Mouse (Mus musculus): ENCODE measurements around the gene Prss16. TPM values are rescaled to one million over a fixed set of nuclear protein-coding genes. Genes with fewer than 3 reads are reported as not detected.

The Prss16 gene
- polyA plus RNA-seq, 1 experiment from 2014 or later, result 0.94 TPM

GRCm38 (mm10) chr13:22033741-22034442 is 24.4 kb upstream of the Prss16 start:
- H3K9ac ChIP-seq, result no peak overlapping the region
- ATAC-seq (ENCODE audit: insufficient read depth, low FRiP score, low read depth), result no peak
- H3K4me3 ChIP-seq (replicated peaks), result peak overlapping the region; percentile 45; the same call in 1 of the 2 replicates
- H3K4me2 ChIP-seq, result peak overlapping the region; percentile 64
- H3K27ac ChIP-seq, result peak overlapping the region; percentile 88; the same call in 1 of the 2 replicates
- no peaks in the 10 kb centered on the region for H3K27me3 ChIP-seq (replicated peaks)
- H3K36me3 ChIP-seq, result no peaks in the 10 kb centered on the region
- peaks cover 10% of the 10 kb centered on the region for H3K4me1 ChIP-seq
- 44% methylated on average over 5 of the region's 5 CpGs for WGBS
- H3K9me3 ChIP-seq, result no peaks in the 10 kb centered on the region

- Histone ChIP-seq H3K4me3 (replicated peaks) (no peak overlapping the region), H3K9me3 (no peaks in the 10 kb centered on the region), H3K27me3 (replicated peaks) (no peaks in the 10 kb centered on the region), H3K9ac (no peak overlapping the region), H3K27ac (no peak overlapping the region), H3K36me3 (no peaks in the 10 kb centered on the region), H3K4me1 (0 out of 2 replicates have a peak, but pooled peaks cover 3% of the 10 kb centered on the region), H3K4me2 (no peak overlapping the region)
- 9% methylated on average over 4 of the region's 4 CpGs for WGBS
- no peak for ATAC-seq (ENCODE audit: insufficient read depth, low FRiP score, low read depth)
Measured at GRCm38 (mm10) chr13:22030493-22030892, 21.0 kb upstream of the Prss16 start.

GRCm38 (mm10) chr13:22029928-22030327 is 20.4 kb upstream of the Prss16 start:
- Histone ChIP-seq H3K9ac (no peak overlapping the region), H3K36me3 (no peaks in the 10 kb centered on the region), H3K4me1 (0 out of 2 replicates have a peak, but pooled peaks cover 3% of the 10 kb centered on the region), H3K4me2 (no peak overlapping the region), H3K9me3 (no peaks in the 10 kb centered on the region), H3K27me3 (replicated peaks) (no peaks in the 10 kb centered on the region), H3K27ac (no peak overlapping the region), H3K4me3 (replicated peaks) (no peak overlapping the region)
- no peak for ATAC-seq (ENCODE audit: insufficient read depth, low FRiP score, low read depth)
- 36% methylated on average over 8 of the region's 8 CpGs for WGBS

GRCm38 (mm10) chr13:22028673-22029460 is 19.3 kb upstream of the Prss16 start:
- ATAC-seq (ENCODE audit: insufficient read depth, low FRiP score, low read depth), result peak; percentile 86
- Histone ChIP-seq H3K36me3 (no peaks in the 10 kb centered on the region), H3K9me3 (no peaks in the 10 kb centered on the region), H3K4me2 (peak overlapping the region; percentile 69), H3K4me3 (replicated peaks) (peak overlapping the region; percentile 57), H3K27ac (peak overlapping the region; percentile 88), H3K9ac (peak overlapping the region; percentile 65; the same call in 1 of the 2 replicates), H3K4me1 (0 out of 2 replicates have a peak, but pooled peaks cover 3% of the 10 kb centered on the region), H3K27me3 (replicated peaks) (no peaks in the 10 kb centered on the region)
- WGBS, result 2% methylated on average over 40 of the region's 40 CpGs

- Histone ChIP-seq H3K36me3 (no peaks in the 10 kb centered on the region), H3K4me2 (peak overlapping the region; percentile 58), H3K9me3 (no peaks in the 10 kb centered on the region), H3K27ac (peak overlapping the region; percentile 61), H3K27me3 (replicated peaks) (no peaks in the 10 kb centered on the region), H3K9ac (peak overlapping the region; percentile 48; the same call in 1 of the 2 replicates), H3K4me1 (0 out of 2 replicates have a peak, but pooled peaks cover 3% of the 10 kb centered on the region), H3K4me3 (replicated peaks) (peak overlapping the region; percentile 48)
- no peak for ATAC-seq (ENCODE audit: insufficient read depth, low FRiP score, low read depth)
- WGBS, result 2% methylated on average over 35 of the region's 35 CpGs
Measured at GRCm38 (mm10) chr13:22026058-22027031, 16.8 kb upstream of the Prss16 start.

- Histone ChIP-seq H3K9ac (peak overlapping the region; percentile 29; the same call in 1 of the 2 replicates), H3K4me2 (peak overlapping the region; percentile 76), H3K27me3 (replicated peaks) (no peaks in the 10 kb centered on the region), H3K36me3 (no peaks in the 10 kb centered on the region), H3K4me1 (no peaks in the 10 kb centered on the region), H3K27ac (no peak overlapping the region), H3K4me3 (replicated peaks) (peak overlapping the region; percentile 52), H3K9me3 (no peaks in the 10 kb centered on the region)
- WGBS, result under 1% methylated on average over 9 of the region's 9 CpGs
- peak; percentile 81 for ATAC-seq (ENCODE audit: insufficient read depth, low FRiP score, low read depth)
Measured at GRCm38 (mm10) chr13:22022241-22022640, 12.7 kb upstream of the Prss16 start.

GRCm38 (mm10) chr13:22021581-22021980 is 12.0 kb upstream of the Prss16 start:
- Histone ChIP-seq H3K9me3 (no peaks in the 10 kb centered on the region), H3K4me2 (peak overlapping the region; percentile 76), H3K27me3 (replicated peaks) (no peaks in the 10 kb centered on the region), H3K4me3 (replicated peaks) (peak overlapping the region; percentile 52), H3K9ac (peak overlapping the region; percentile 29; the same call in 1 of the 2 replicates), H3K4me1 (no peaks in the 10 kb centered on the region), H3K36me3 (no peaks in the 10 kb centered on the region), H3K27ac (peak overlapping the region; percentile 13; the same call in 1 of the 2 replicates)
- ATAC-seq (ENCODE audit: insufficient read depth, low FRiP score, low read depth), result no peak
- under 1% methylated on average over 11 of the region's 11 CpGs for WGBS

- peak; percentile 67 for ATAC-seq (ENCODE audit: insufficient read depth, low FRiP score, low read depth)
- Histone ChIP-seq H3K36me3 (no peaks in the 10 kb centered on the region), H3K4me3 (replicated peaks) (peak overlapping the region; percentile 52), H3K9me3 (no peaks in the 10 kb centered on the region), H3K27ac (no peak overlapping the region), H3K4me2 (peak overlapping the region; percentile 76), H3K27me3 (replicated peaks) (no peaks in the 10 kb centered on the region), H3K9ac (no peak overlapping the region; the same call in 1 of the 2 replicates), H3K4me1 (no peaks in the 10 kb centered on the region)
- under 1% methylated on average over 8 of the region's 8 CpGs for WGBS
Measured at GRCm38 (mm10) chr13:22020901-22021339, 11.4 kb upstream of the Prss16 start.

- Histone ChIP-seq H3K27ac (no peak overlapping the region), H3K4me1 (no peaks in the 10 kb centered on the region), H3K27me3 (replicated peaks) (peaks cover 2% of the 10 kb centered on the region; the same call in 1 of the 2 replicates), H3K36me3 (no peaks in the 10 kb centered on the region), H3K4me3 (replicated peaks) (peak overlapping the region; percentile 52), H3K9me3 (no peaks in the 10 kb centered on the region), H3K4me2 (peak overlapping the region; percentile 76), H3K9ac (peak overlapping the region; percentile 34; the same call in 1 of the 2 replicates)
- peak; percentile 60; the same call in 1 of the 2 replicates for ATAC-seq (ENCODE audit: insufficient read depth, low FRiP score, low read depth)
- WGBS, result 1% methylated on average over 44 of the region's 44 CpGs
Measured at GRCm38 (mm10) chr13:22019934-22020835, 10.6 kb upstream of the Prss16 start.

Measured in stomach, embryonic 15.5 days (tissue).